Mouse (Mus musculus): ENCODE results near the gene Def8. TPM values are rescaled to one million over a fixed set of nuclear protein-coding genes. Genes with fewer than 3 reads are reported as not detected.
A peak's percentile ranks its signal among the peaks of the same experiment; 100 is the strongest.

Gene Def8
- polyA plus RNA-seq, 1 experiment from 2014 or later, result 11.6 TPM

- TF ChIP-seq CTCF (IDR thresholded peaks at IDR 0.05) (peak; percentile 73), EP300 (IDR thresholded peaks at IDR 0.05) (no peak)
- H3K36me3 ChIP-seq (ENCODE audit: insufficient read depth, low read length), result peaks cover 61% of the 10 kb centered on the region
- H3K4me3 ChIP-seq (ENCODE audit: low read depth, low read length), result no peak overlapping the region
- 61% methylated on average over 9 of the region's 9 CpGs for WGBS
- H3K27ac ChIP-seq (ENCODE audit: low read length), result no peak overlapping the region
- DNase-seq (ENCODE audit: low spot score) (peak; percentile 59), ATAC-seq (no peak)
- no peaks in the 10 kb centered on the region for H3K4me1 ChIP-seq (ENCODE audit: insufficient read depth, low read depth, low read length)
- no peaks in the 10 kb centered on the region for H3K9me3 ChIP-seq (ENCODE audit: low read length)
- no peaks in the 10 kb centered on the region for H3K27me3 ChIP-seq (replicated peaks; ENCODE audit: insufficient read depth, low read length)
- no peak overlapping the region for H3K9ac ChIP-seq (replicated peaks; ENCODE audit: low read depth)
- H3K4me2 ChIP-seq (replicated peaks; ENCODE audit: low read depth, low read length), result no peak overlapping the region
Observed at GRCm38 (mm10) chr8:123384883-123385540, 38.3 kb upstream of the Def8 start.

GRCm38 (mm10) chr8:123387041-123387440 is 36.3 kb upstream of the Def8 start:
- 72% methylated on average over 3 of the region's 3 CpGs for WGBS
- ATAC-seq (no peak), DNase-seq (ENCODE audit: low spot score) (no peak)
- H3K4me1 ChIP-seq (ENCODE audit: insufficient read depth, low read depth, low read length), result no peaks in the 10 kb centered on the region
- no peak overlapping the region for H3K4me2 ChIP-seq (replicated peaks; ENCODE audit: low read depth, low read length)
- peaks cover 79% of the 10 kb centered on the region for H3K36me3 ChIP-seq (ENCODE audit: insufficient read depth, low read length)
- H3K27ac ChIP-seq (ENCODE audit: low read length), result no peak overlapping the region
- no peak for TF ChIP-seq EP300 (IDR thresholded peaks at IDR 0.05)
- TF ChIP-seq CTCF (IDR thresholded peaks at IDR 0.05), result no peak
- H3K9ac ChIP-seq (replicated peaks; ENCODE audit: low read depth), result no peak overlapping the region
- no peaks in the 10 kb centered on the region for H3K27me3 ChIP-seq (replicated peaks; ENCODE audit: insufficient read depth, low read length)
- H3K4me3 ChIP-seq (ENCODE audit: low read depth, low read length), result no peak overlapping the region
- H3K9me3 ChIP-seq (ENCODE audit: low read length), result no peaks in the 10 kb centered on the region

- TF ChIP-seq CTCF (IDR thresholded peaks at IDR 0.05) (no peak), EP300 (IDR thresholded peaks at IDR 0.05) (no peak)
- H3K9me3 ChIP-seq (ENCODE audit: low read length), result no peaks in the 10 kb centered on the region
- H3K4me1 ChIP-seq (ENCODE audit: insufficient read depth, low read depth, low read length), result no peaks in the 10 kb centered on the region
- DNase-seq (ENCODE audit: low spot score) (no peak), ATAC-seq (no peak)
- H3K4me2 ChIP-seq (replicated peaks; ENCODE audit: low read depth, low read length), result no peak overlapping the region
- H3K36me3 ChIP-seq (ENCODE audit: insufficient read depth, low read length), result peaks cover 73% of the 10 kb centered on the region
- H3K27ac ChIP-seq (ENCODE audit: low read length), result no peak overlapping the region
- 90% methylated on average over 8 of the region's 8 CpGs for WGBS
- no peak overlapping the region for H3K4me3 ChIP-seq (ENCODE audit: low read depth, low read length)
- H3K27me3 ChIP-seq (replicated peaks; ENCODE audit: insufficient read depth, low read length), result no peaks in the 10 kb centered on the region
- no peak overlapping the region for H3K9ac ChIP-seq (replicated peaks; ENCODE audit: low read depth)
Observed at GRCm38 (mm10) chr8:123387801-123388200, 35.5 kb upstream of the Def8 start.

- H3K36me3 ChIP-seq (ENCODE audit: insufficient read depth, low read length), result peaks cover 73% of the 10 kb centered on the region
- H3K9me3 ChIP-seq (ENCODE audit: low read length), result no peaks in the 10 kb centered on the region
- H3K4me3 ChIP-seq (ENCODE audit: low read depth, low read length), result no peak overlapping the region
- H3K4me2 ChIP-seq (replicated peaks; ENCODE audit: low read depth, low read length), result no peak overlapping the region
- ATAC-seq (peak; percentile 72), DNase-seq (ENCODE audit: low spot score) (peak; percentile 65)
- no peak for TF ChIP-seq EP300 (IDR thresholded peaks at IDR 0.05)
- no peak for TF ChIP-seq CTCF (IDR thresholded peaks at IDR 0.05)
- no peak overlapping the region for H3K9ac ChIP-seq (replicated peaks; ENCODE audit: low read depth)
- 74% methylated on average over 7 of the region's 7 CpGs for WGBS
- H3K27ac ChIP-seq (ENCODE audit: low read length), result no peak overlapping the region
- H3K27me3 ChIP-seq (replicated peaks; ENCODE audit: insufficient read depth, low read length), result no peaks in the 10 kb centered on the region
- no peaks in the 10 kb centered on the region for H3K4me1 ChIP-seq (ENCODE audit: insufficient read depth, low read depth, low read length)
Observed at GRCm38 (mm10) chr8:123389026-123389425, 34.3 kb upstream of the Def8 start.

GRCm38 (mm10) chr8:123398308-123398707 is 25.0 kb upstream of the Def8 start:
- Histone ChIP-seq H3K9ac (replicated peaks; ENCODE audit: low read depth) (no peak overlapping the region), H3K27me3 (replicated peaks; ENCODE audit: insufficient read depth, low read length) (no peaks in the 10 kb centered on the region), H3K36me3 (ENCODE audit: insufficient read depth, low read length) (peaks cover 47% of the 10 kb centered on the region), H3K9me3 (ENCODE audit: low read length) (no peaks in the 10 kb centered on the region), H3K4me1 (ENCODE audit: insufficient read depth, low read depth, low read length) (no peaks in the 10 kb centered on the region), H3K4me3 (ENCODE audit: low read depth, low read length) (no peak overlapping the region), H3K4me2 (replicated peaks; ENCODE audit: low read depth, low read length) (no peak overlapping the region), H3K27ac (ENCODE audit: low read length) (no peak overlapping the region)
- WGBS, result 87% methylated on average over 13 of the region's 13 CpGs
- TF ChIP-seq CTCF (IDR thresholded peaks at IDR 0.05) (no peak), EP300 (IDR thresholded peaks at IDR 0.05) (no peak)
- DNase-seq (ENCODE audit: low spot score) (no peak), ATAC-seq (no peak)

- no peak for TF ChIP-seq EP300 (IDR thresholded peaks at IDR 0.05)
- no peak for TF ChIP-seq CTCF (IDR thresholded peaks at IDR 0.05)
- 92% methylated on average over 9 of the region's 9 CpGs for WGBS
- no peak for ATAC-seq
- Histone ChIP-seq H3K4me2 (replicated peaks; ENCODE audit: low read depth, low read length) (no peak overlapping the region), H3K27me3 (replicated peaks; ENCODE audit: insufficient read depth, low read length) (no peaks in the 10 kb centered on the region), H3K9me3 (ENCODE audit: low read length) (no peaks in the 10 kb centered on the region), H3K9ac (replicated peaks; ENCODE audit: low read depth) (no peak overlapping the region), H3K4me1 (ENCODE audit: insufficient read depth, low read depth, low read length) (no peaks in the 10 kb centered on the region), H3K36me3 (ENCODE audit: insufficient read depth, low read length) (peaks cover 21% of the 10 kb centered on the region; the same call in 1 of the 2 replicates), H3K4me3 (ENCODE audit: low read depth, low read length) (no peak overlapping the region), H3K27ac (ENCODE audit: low read length) (no peak overlapping the region)
- DNase-seq (ENCODE audit: low spot score), result no peak
Observed at GRCm38 (mm10) chr8:123401936-123402335, 21.4 kb upstream of the Def8 start.
